In the genomic region with DNA sequence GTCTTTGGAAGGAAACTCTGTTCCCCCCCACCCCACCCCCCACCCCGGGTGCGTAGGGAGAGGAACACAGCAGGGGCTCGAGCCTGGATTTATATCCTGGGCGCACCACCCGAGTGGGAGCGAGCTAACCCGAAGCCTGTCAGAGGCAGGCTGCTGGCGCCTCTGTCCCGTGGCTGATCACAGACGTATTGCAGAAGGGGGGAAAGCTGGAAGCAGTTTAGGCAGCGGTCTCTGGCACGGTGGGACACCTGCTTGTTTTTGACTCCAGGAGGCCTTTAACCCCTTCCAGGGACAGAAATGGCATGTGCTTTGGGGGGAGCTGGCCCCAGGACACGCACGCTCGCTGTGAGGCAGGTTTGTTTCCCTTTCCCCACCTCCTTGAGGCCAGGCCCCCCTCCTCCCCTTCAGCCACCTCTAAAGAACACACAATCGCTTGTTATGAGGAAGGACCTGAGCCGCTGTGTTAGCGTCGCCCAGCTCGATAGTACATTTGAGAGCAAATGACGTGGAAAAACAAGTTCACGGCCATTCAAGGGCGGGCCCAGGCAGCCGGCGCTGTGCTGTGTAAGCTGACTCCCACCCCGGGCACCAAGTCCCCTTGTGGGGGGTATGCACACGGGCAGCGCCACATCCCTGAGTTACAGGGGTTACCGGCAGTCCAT, we compare ENCODE assay signal across 9 mouse cellular contexts. TPM values are rescaled to one million over a fixed set of nuclear protein-coding genes. Genes with fewer than 3 reads are reported as not detected.
DNase-seq lines count a peak whose midpoint lies in the region; ATAC-seq lines count a peak whose summit lies in the region.
"Had no signal": no experiment of that assay in that cellular context is flagged by ENCODE, and none has a peak within 500 bp of the region (broad histone marks: within the 10 kb centered on the region; RNA-seq: fewer than 3 reads in every experiment).

No protein-coding gene starts in this region.

- peak overlapping the region; percentile 80 for H3K27ac ChIP-seq in embryonic facial prominence, embryonic 10.5 days (replicated peaks)
- H3K27ac ChIP-seq in neural tube, embryonic 11.5 days (ENCODE audit: low read depth, low read length) = 0 out of 2 replicates have a peak overlapping the region, but pooled peaks have one; percentile 27
- H3K27ac ChIP-seq: macrophage had no signal

- intact Hi-C loops in heart, postnatal 10 days (cut with DNase I) = no loop called here

- peaks cover 73% of the 10 kb centered on the region for H3K4me1 ChIP-seq in embryonic facial prominence, embryonic 10.5 days
- H3K4me1 ChIP-seq in neural tube, embryonic 11.5 days (ENCODE audit: control insufficient read depth, insufficient read depth, low read length) = peaks cover 23% of the 10 kb centered on the region

- H3K4me3 ChIP-seq in embryonic facial prominence, embryonic 10.5 days = peak overlapping the region; percentile 49
- H3K4me3 ChIP-seq in neural tube, embryonic 11.5 days (ENCODE audit: low read depth, low read length) = peak overlapping the region; percentile 19

- peak; percentile 25 for DNase-seq in kidney, adult 18-20 months
- DNase-seq in kidney, adult 8-10 months = no peak
- peak; percentile 72 for DNase-seq in embryonic facial prominence, embryonic 10.5 days (ENCODE audit: low spot score)
- peak; percentile 49 to 53 for DNase-seq in heart, postnatal 10 days
- peak; percentile 34 for DNase-seq in liver
- peak; percentile 71 for DNase-seq in neural tube, embryonic 11.5 days (ENCODE audit: low spot score)
- DNase-seq in cerebellum, adult 11 months = no peak
- DNase-seq in layer of hippocampus, postnatal 14 days (ENCODE audit: low spot score in 2 of 2) = no peak

- H3K27me3 ChIP-seq in embryonic facial prominence, embryonic 10.5 days (replicated peaks; ENCODE audit: low read depth, poor library complexity, severe bottlenecking) = peaks cover 42% of the 10 kb centered on the region
- H3K27me3 ChIP-seq in neural tube, embryonic 11.5 days (ENCODE audit: control insufficient read depth, insufficient read depth, low read length) = 0 out of 2 replicates have a peak, but pooled peaks cover 3% of the 10 kb centered on the region

- peak; percentile 45; the same call in 1 of the 2 replicates for ATAC-seq in neural tube, embryonic 11.5 days (ENCODE audit: insufficient read depth, low FRiP score, low TSS enrichment)

- H3K4me2 ChIP-seq in neural tube, embryonic 11.5 days (ENCODE audit: low read depth) = peak overlapping the region; percentile 54

- H3K9me3 ChIP-seq in embryonic facial prominence, embryonic 10.5 days = no peaks in the 10 kb centered on the region
- H3K9me3 ChIP-seq in neural tube, embryonic 11.5 days (ENCODE audit: control insufficient read depth, low read length) = no peaks in the 10 kb centered on the region

- H3K36me3 ChIP-seq in embryonic facial prominence, embryonic 10.5 days (replicated peaks) = no peaks in the 10 kb centered on the region
- H3K36me3 ChIP-seq in neural tube, embryonic 11.5 days (ENCODE audit: control insufficient read depth, insufficient read depth, low read length) = no peaks in the 10 kb centered on the region

- WGBS in embryonic facial prominence, embryonic 10.5 days = 2% methylated on average over 29 of the region's 29 CpGs
- 2% methylated on average over 29 of the region's 29 CpGs for WGBS in neural tube, embryonic 11.5 days

- peak overlapping the region; percentile 44 for H3K9ac ChIP-seq in neural tube, embryonic 11.5 days (ENCODE audit: low read length)

RNA-seq across cellular contexts. Expression of gene Wfikkn2, which starts 2.9 kb away (rescaled TPM):
- 1.1 and 2.4 TPM in 2 replicates for polyA plus RNA-seq in embryonic facial prominence, embryonic 10.5 days (2016; fragmentation: Nextera tagmentation; extraction: Ambion mirVana)
- 1 to 10 TPM; 2.0 to 2.2 TPM for total RNA-seq in heart, postnatal 10 days (2021)
- polyA plus RNA-seq in neural tube, embryonic 11.5 days (2014; fragmentation: Nextera tagmentation; extraction: Ambion mirVana) = 1.2 and 2.5 TPM in 2 replicates
- 1 to 10 TPM; 1.4 to 5.1 TPM for total RNA-seq in layer of hippocampus, postnatal 14 days (2021)
- polyA plus RNA-seq: macrophage had no signal

RNA-seq across cellular contexts. Expression of gene Tob1, which starts 31.6 kb away (rescaled TPM):
- 18.4 and 22.1 TPM in 2 replicates for polyA plus RNA-seq in embryonic facial prominence, embryonic 10.5 days (2016; fragmentation: Nextera tagmentation; extraction: Ambion mirVana)
- 10 to 100 TPM; 67.4 to 81.0 TPM for total RNA-seq in heart, postnatal 10 days (2021)
- 33.3 and 35.6 TPM in 2 replicates for polyA plus RNA-seq in neural tube, embryonic 11.5 days (2014; fragmentation: Nextera tagmentation; extraction: Ambion mirVana)
- 10 to 100 TPM; 32.3 to 32.4 TPM for total RNA-seq in layer of hippocampus, postnatal 14 days (2021)

RNA-seq across cellular contexts. Expression of gene Gm21885, which starts 38.8 kb away (rescaled TPM):
- polyA plus RNA-seq in embryonic facial prominence, embryonic 10.5 days (2016; fragmentation: Nextera tagmentation; extraction: Ambion mirVana) = 0.39 TPM in 1 of 2 replicates, not detected in the other
- not detected for total RNA-seq in heart, postnatal 10 days (2021)
- polyA plus RNA-seq in neural tube, embryonic 11.5 days (2014; fragmentation: Nextera tagmentation; extraction: Ambion mirVana) = 0.43 TPM in 1 of 2 replicates, not detected in the other
- total RNA-seq in layer of hippocampus, postnatal 14 days (2021) = not detected
- polyA plus RNA-seq: macrophage had no signal

Comparison
In these comparisons a context has a peak if more than half of its experiments do, and no peak if none do; other contexts are left out.
1. DNase-seq: peak in kidney, adult 18-20 months (single experiment), embryonic facial prominence, embryonic 10.5 days (single experiment), heart, postnatal 10 days (2 of 2), liver (single experiment) and neural tube, embryonic 11.5 days (single experiment); none in kidney, adult 8-10 months (0 of 2), cerebellum, adult 11 months (single experiment) and layer of hippocampus, postnatal 14 days (0 of 2).